Mouse (Mus musculus): ENCODE measurements around the gene Snx25. TPM values are rescaled to one million over a fixed set of nuclear protein-coding genes. Genes with fewer than 3 reads are reported as not detected.
A peak's percentile ranks its signal among the peaks of the same experiment; 100 is the strongest.
"Not testable (repeated sequence)": the region's sequence is repeated elsewhere in the genome, so short reads cannot be mapped to it uniquely, and the experiment has no call there.

The Snx25 gene
- polyA plus RNA-seq, 1 experiment from 2014 or later = 9.2 TPM

DNA sequence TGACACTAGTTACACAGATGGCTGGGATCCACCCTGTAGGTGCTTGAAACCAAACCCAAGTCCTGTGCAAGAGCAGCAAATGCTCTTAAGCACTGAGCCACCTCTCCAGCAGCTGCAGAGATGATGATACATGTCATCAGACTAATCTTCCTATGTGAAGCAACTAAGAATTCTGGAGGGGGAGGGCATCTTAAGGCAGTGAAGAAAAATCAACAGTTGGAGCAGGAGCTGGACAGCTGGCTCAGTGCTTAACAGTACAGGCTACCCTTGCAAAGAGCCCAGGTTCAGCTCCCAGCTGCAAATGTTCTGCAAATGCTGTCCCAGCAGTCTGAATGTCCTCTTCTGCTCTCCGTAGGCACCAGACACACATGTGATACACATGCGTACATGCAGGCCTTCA, 29.5 kb downstream of the Snx25 start:
- Histone ChIP-seq H3K9ac (no peak overlapping the region), H3K27ac (replicated peaks) (no peak overlapping the region), H3K27me3 (no peaks in the 10 kb centered on the region), H3K9me3 (no peaks in the 10 kb centered on the region), H3K36me3 (peaks cover 17% of the 10 kb centered on the region), H3K4me1 (replicated peaks) (no peaks in the 10 kb centered on the region), H3K4me2 (no peak overlapping the region), H3K4me3 (no peak overlapping the region)
- 81% methylated on average over 2 of the region's 2 CpGs for WGBS
- no peak for ATAC-seq (ENCODE audit: low read depth)

DNA sequence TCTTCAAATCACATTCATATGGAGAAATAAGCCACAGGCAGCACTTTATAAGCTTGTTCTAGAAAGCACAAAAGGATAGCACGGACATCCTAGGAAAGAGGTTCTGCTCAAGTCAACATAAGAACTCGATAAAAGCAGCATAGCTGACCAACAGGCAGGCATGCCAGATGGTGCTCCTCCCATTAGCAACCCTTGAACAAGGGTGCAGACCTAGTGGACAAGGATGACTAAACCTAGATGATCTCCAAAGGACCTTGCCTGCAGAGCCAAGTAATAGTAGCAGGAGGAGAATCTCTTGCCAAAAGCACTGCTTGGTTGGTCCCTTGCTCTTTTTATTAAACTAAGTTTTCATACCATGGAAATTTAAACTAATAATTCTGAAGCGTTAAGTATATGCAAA, 32.8 kb downstream of the Snx25 start:
- 94% methylated on average over 3 of the region's 3 CpGs for WGBS
- H3K4me1 ChIP-seq (replicated peaks) = no peaks in the 10 kb centered on the region
- peaks cover 24% of the 10 kb centered on the region for H3K36me3 ChIP-seq
- no peak overlapping the region for H3K4me2 ChIP-seq
- no peak for ATAC-seq (ENCODE audit: low read depth)
- no peak overlapping the region for H3K4me3 ChIP-seq
- H3K27me3 ChIP-seq = no peaks in the 10 kb centered on the region
- H3K9ac ChIP-seq = no peak overlapping the region
- H3K27ac ChIP-seq (replicated peaks) = no peak overlapping the region
- H3K9me3 ChIP-seq = no peaks in the 10 kb centered on the region

DNA sequence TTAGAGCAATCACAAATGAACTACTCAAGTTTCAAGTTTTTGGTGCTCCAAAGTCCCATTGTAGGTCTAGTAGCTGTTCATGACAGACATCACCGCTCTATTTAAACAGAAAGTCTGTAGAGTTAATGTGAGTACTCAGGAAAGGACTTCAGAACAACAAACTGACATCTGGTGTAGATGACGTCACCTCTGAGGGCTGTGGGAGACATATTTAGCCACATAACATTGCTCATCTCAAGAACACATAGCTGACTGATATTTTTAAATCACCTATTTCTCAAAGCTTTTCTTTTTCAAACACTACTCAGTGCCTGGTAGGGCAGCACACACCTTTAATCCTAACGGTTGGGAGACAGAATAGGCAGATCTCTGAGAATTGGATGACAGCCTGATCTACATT, 34.8 kb downstream of the Snx25 start:
- H3K27me3 ChIP-seq = no peaks in the 10 kb centered on the region
- H3K4me1 ChIP-seq (replicated peaks) = no peaks in the 10 kb centered on the region
- H3K4me2 ChIP-seq = no peak overlapping the region
- H3K36me3 ChIP-seq = peaks cover 15% of the 10 kb centered on the region
- 90% methylated on average over 3 of the region's 3 CpGs for WGBS
- ATAC-seq (ENCODE audit: low read depth) = no peak
- H3K4me3 ChIP-seq = no peak overlapping the region
- H3K27ac ChIP-seq (replicated peaks) = no peak overlapping the region
- no peak overlapping the region for H3K9ac ChIP-seq
- H3K9me3 ChIP-seq = no peaks in the 10 kb centered on the region

DNA sequence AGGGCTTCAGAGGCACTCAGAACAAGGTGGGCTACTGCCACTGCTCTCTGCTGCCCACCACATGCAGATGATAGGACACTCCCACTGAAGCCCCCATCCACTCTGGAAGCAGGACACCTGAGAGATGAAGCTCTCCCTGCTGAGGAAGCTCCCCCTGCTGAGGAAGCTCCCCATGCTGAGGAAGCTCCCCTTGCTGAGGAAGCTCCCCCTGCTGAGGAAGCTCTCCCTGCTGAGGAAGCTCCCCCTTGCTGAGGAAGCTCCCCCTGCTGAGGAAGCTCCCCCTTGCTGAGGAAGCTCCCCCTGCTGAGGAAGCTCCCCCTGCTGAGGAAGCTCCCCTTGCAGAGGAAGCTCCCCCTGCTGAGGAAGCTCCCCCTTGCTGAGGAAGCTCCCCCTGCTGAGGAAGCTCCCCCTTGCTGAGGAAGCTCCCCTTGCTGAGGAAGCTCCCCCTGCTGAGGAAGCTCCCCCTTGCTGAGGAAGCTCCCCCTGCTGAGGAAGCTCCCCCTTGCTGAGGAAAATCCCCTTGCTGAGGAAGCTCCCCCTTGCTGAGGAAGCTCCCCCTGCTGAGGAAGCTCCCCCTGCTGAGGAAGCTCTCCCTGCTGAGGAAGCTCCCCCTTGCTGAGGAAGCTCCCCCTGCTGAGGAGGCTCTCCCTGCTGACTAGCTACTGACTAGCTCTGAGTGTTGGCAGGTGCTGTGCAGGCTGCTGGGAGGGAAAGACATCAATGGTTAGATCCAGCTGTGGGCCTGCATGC, 38.4 kb downstream of the Snx25 start:
- H3K27ac ChIP-seq (replicated peaks); H3K36me3 ChIP-seq; H3K9ac ChIP-seq; H3K9me3 ChIP-seq; ATAC-seq (ENCODE audit: low read depth); H3K27me3 ChIP-seq; H3K4me3 ChIP-seq; H3K4me2 ChIP-seq; H3K4me1 ChIP-seq (replicated peaks): not testable (repeated sequence)

DNA sequence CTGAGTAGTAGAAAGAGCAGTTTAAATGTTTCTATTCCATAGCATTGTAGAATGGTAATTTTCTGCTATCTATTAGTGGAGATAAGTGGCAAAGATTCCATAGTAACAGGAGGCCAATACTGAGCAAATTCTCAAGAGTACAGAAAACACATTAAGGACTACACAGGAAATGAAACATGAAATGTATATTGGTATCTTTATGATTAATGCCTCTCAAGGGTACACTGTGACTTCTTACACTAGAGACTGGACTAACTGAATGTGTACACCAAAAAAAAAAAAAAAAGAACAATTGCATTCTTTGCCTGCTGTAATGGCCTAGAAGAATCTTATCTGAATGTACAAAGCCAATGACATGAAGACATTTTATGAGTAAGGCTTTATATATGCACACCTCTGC, 44.3 kb downstream of the Snx25 start:
- peak; percentile 67; the same call in 1 of the 2 replicates for ATAC-seq (ENCODE audit: low read depth)
- Histone ChIP-seq H3K4me3 (no peak overlapping the region), H3K4me2 (no peak overlapping the region), H3K9ac (no peak overlapping the region), H3K36me3 (peaks cover 21% of the 10 kb centered on the region), H3K27ac (replicated peaks) (peak overlapping the region; percentile 67), H3K9me3 (0 out of 2 replicates have a peak, but pooled peaks cover 1% of the 10 kb centered on the region), H3K27me3 (no peaks in the 10 kb centered on the region), H3K4me1 (replicated peaks) (peaks cover 22% of the 10 kb centered on the region; the same call in 1 of the 2 replicates)

DNA sequence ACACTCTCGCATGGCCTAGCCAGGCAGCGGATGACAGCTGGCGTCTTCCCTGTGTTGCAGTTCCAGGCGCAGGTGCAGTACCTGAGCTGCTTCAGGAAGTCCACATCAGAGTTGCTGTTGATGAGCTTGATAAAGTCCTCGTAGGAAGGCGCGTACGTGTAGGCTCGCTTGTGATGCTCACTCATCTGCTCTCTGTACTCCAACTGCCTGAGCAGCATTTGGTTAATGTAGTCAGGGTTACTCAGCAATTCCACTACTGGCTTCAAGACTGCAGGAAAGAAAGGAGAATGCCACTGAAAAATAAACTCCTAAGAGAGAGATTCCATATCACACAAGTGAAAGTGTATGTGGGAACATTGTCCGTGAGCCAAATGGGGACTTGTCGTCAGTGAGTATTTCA, 48.5 kb downstream of the Snx25 start:
- peaks cover 11% of the 10 kb centered on the region; the same call in 1 of the 2 replicates for H3K4me1 ChIP-seq (replicated peaks)
- no peaks in the 10 kb centered on the region for H3K27me3 ChIP-seq
- no peak overlapping the region for H3K4me2 ChIP-seq
- H3K27ac ChIP-seq (replicated peaks) = no peak overlapping the region
- H3K36me3 ChIP-seq = peaks cover 55% of the 10 kb centered on the region
- WGBS = 94% methylated on average over 11 of the region's 11 CpGs
- no peak for ATAC-seq (ENCODE audit: low read depth)
- peaks cover 13% of the 10 kb centered on the region for H3K9me3 ChIP-seq
- H3K9ac ChIP-seq = no peak overlapping the region
- no peak overlapping the region for H3K4me3 ChIP-seq

DNA sequence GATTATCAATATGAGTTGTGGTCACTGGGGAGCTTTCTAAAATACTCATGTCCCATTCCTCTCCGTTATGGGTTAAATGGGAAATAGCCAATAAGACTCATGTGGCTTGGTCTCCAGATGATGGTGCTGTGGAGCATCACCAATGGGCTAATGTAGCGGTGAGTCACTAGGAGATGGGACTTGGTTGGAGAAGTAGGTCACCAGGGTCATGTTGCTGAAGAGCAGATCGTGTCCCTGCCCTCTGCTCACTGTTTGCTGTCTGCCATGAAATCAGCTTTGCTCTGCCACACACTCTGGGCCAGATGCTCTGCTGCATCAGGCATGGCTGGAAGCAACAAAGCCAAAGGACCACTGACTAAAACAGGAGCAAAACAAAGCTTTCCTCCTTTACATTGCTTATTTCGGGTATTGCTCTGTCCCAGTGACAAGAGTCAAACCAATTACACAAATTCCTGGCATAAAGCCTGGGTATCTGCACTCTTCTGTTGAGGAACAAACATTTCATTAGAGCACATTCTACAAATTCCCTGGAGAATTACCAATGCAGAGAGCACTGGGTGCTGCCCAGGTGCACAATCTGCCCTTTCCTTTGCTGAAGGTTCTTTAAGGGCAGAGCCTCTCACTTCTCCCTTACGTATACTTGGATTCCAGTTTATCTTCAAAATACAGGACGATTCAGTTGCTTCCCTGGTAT, 59.1 kb downstream of the Snx25 start:
- 81% methylated on average over 6 of the region's 6 CpGs for WGBS
- H3K4me1 ChIP-seq (replicated peaks) = no peaks in the 10 kb centered on the region
- no peak overlapping the region for H3K4me3 ChIP-seq
- H3K9ac ChIP-seq = no peak overlapping the region
- no peaks in the 10 kb centered on the region for H3K27me3 ChIP-seq
- H3K27ac ChIP-seq (replicated peaks) = no peak overlapping the region
- H3K4me2 ChIP-seq = no peak overlapping the region
- no peaks in the 10 kb centered on the region for H3K9me3 ChIP-seq
- H3K36me3 ChIP-seq = peaks cover 21% of the 10 kb centered on the region
- no peak for ATAC-seq (ENCODE audit: low read depth)

DNA sequence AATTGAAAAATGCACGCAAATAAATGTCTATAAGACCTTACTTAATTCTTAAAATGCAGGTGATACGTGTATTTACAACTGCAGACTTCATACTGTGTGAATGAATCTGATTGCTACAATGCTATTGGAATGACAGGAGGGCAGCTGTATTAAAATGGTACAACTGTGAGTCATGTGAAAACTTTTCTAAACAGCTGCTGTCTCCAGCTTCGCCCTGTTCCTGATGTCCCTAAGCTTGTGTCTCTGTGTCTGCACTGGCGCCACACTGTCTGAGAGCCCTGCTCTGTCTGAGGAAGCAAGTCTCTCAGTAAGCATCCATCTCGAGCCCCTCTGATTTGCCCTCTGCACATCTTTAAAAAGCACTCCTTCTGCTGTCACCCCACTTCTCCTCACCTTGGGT, 68.8 kb downstream of the Snx25 start:
- Histone ChIP-seq H3K27me3 (no peaks in the 10 kb centered on the region), H3K4me1 (replicated peaks) (no peaks in the 10 kb centered on the region), H3K36me3 (peaks cover 14% of the 10 kb centered on the region), H3K9me3 (no peaks in the 10 kb centered on the region), H3K9ac (no peak overlapping the region), H3K4me2 (no peak overlapping the region), H3K4me3 (no peak overlapping the region), H3K27ac (replicated peaks) (no peak overlapping the region)
- WGBS = 83% methylated on average over 5 of the region's 5 CpGs
- no peak for ATAC-seq (ENCODE audit: low read depth)

DNA sequence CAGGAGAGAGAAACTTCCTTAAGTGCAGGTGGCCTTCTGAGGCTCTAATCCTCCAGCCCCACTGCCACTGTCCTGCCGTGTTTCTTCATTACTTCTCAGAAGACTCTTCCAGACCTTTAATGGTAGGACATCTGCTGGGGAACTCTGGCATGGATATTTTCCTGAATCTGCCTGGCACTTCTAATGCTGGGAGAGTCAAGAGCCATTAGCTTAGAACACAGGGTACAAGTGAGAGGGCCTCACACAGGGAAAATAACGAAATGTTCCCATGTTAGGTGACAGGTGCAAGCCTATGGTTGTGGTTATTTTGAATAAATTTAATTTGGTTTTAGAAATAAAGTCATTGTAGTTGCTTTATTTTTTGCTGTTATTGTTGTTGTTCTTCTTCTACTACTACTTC, 70.9 kb downstream of the Snx25 start:
- Histone ChIP-seq H3K4me2 (no peak overlapping the region), H3K27me3 (no peaks in the 10 kb centered on the region), H3K4me1 (replicated peaks) (no peaks in the 10 kb centered on the region), H3K36me3 (peaks cover 14% of the 10 kb centered on the region), H3K27ac (replicated peaks) (no peak overlapping the region), H3K9me3 (no peaks in the 10 kb centered on the region), H3K4me3 (no peak overlapping the region), H3K9ac (no peak overlapping the region)
- no peak for ATAC-seq (ENCODE audit: low read depth)
- WGBS = 90% methylated on average over 2 of the region's 2 CpGs

DNA sequence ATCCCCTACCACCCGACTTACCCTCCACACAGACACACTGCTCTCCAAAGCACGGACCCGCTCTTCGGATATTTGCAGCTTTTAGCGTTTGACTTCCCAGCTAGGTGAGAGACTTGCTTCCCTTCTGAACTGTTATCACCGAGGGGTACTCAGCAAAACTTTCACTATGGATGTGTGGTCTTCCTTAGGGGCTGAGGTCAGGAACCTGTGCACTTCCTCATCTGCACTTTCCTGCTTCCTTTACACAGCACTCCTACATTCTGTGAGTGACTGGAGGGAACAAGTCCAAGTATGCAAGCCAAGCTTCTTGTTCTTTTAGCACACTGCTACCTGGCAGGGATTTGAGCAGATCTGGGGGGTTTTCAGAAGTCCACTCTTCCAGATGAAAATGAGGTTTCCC, 73.1 kb downstream of the Snx25 start:
- Histone ChIP-seq H3K27me3 (no peaks in the 10 kb centered on the region), H3K36me3 (peaks cover 14% of the 10 kb centered on the region), H3K9ac (no peak overlapping the region), H3K9me3 (no peaks in the 10 kb centered on the region), H3K27ac (replicated peaks) (no peak overlapping the region), H3K4me2 (no peak overlapping the region), H3K4me3 (no peak overlapping the region), H3K4me1 (replicated peaks) (no peaks in the 10 kb centered on the region)
- ATAC-seq (ENCODE audit: low read depth) = no peak
- WGBS = 90% methylated on average over 6 of the region's 6 CpGs

DNA sequence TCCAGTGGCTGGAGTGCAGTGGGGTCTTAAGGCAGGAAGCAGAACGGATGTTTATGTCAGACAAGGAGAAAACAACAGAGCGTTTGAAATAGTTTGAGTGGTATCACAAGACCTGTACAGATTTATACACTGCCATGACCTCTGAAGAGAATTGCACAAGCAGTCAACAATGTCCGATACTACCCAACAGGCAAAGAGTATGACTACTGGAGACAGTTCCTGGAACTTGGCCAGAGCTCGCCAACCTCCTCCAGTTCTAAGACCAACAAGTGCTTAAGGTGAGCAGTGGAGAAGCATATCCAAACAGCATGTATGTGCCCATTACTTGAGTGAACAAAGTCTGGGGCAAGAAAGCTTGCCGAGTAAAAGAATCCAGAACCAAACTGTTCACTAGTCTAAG, 76.7 kb downstream of the Snx25 start:
- ATAC-seq (ENCODE audit: low read depth) = no peak
- H3K4me3 ChIP-seq = no peak overlapping the region
- no peaks in the 10 kb centered on the region for H3K4me1 ChIP-seq (replicated peaks)
- H3K27ac ChIP-seq (replicated peaks) = no peak overlapping the region
- no peaks in the 10 kb centered on the region for H3K9me3 ChIP-seq
- no peaks in the 10 kb centered on the region for H3K27me3 ChIP-seq
- WGBS = 96% methylated on average over 5 of the region's 5 CpGs
- no peak overlapping the region for H3K9ac ChIP-seq
- H3K4me2 ChIP-seq = no peak overlapping the region
- peaks cover 22% of the 10 kb centered on the region for H3K36me3 ChIP-seq

DNA sequence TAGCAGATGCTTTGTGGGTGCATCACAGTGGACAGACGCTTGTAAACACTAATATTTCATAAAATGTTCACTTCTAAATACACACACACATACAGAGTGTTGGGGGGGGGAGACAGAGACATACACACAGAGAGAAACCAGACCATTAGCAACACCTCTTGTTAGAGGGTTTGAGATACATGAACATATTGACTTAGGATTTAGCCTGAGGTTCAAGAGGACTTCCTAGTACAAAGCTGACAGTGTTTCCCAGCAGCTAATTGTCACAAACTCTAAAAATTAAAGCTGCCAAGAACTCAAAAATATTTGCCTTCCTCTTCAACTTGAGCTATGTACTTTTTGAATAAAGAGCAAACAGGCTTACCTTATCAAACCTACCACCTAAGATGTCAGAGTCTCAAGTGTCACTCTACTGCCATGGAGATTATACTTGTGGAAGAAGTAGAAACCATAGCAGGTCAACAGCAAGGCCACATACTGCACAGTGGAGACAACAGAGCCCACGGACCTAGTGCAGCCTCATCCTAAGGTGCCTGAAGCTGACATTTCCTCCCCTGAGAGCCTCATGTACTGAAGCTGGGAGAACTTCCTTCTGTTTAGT, 78.3 kb downstream of the Snx25 start:
- WGBS = 90% methylated on average over 2 of the region's 2 CpGs
- no peaks in the 10 kb centered on the region for H3K27me3 ChIP-seq

More for the DNA sequence above, 78.3 kb downstream of the Snx25 start:
- H3K9me3 ChIP-seq = no peaks in the 10 kb centered on the region
- no peak for ATAC-seq (ENCODE audit: low read depth)
- no peak overlapping the region for H3K4me3 ChIP-seq
- H3K4me1 ChIP-seq (replicated peaks) = no peaks in the 10 kb centered on the region
- H3K9ac ChIP-seq = no peak overlapping the region
- no peak overlapping the region for H3K4me2 ChIP-seq
- H3K36me3 ChIP-seq = peaks cover 10% of the 10 kb centered on the region
- no peak overlapping the region for H3K27ac ChIP-seq (replicated peaks)
